Mouse (Mus musculus) spleen, postnatal 10 days (tissue): ENCODE data around the gene Grid2ip.

ENCODE experiments used
- DNase-seq, 2 experiments: peaks; one replicate each; pipeline ENCODE4 v3.0.0; 2021 to 2022; ENCODE audit warnings: low spot score in 2 of 2

The Grid2ip gene

GRCm38 (mm10) chr5:143410841-143411395 is 53.8 kb downstream of the Grid2ip start:
- DNase-seq = no peak

GRCm38 (mm10) chr5:143421484-143421883 is 64.3 kb downstream of the Grid2ip start:
- DNase-seq = no peak

GRCm38 (mm10) chr5:143422990-143423389 is 65.9 kb downstream of the Grid2ip start:
- no peak for DNase-seq

DNA sequence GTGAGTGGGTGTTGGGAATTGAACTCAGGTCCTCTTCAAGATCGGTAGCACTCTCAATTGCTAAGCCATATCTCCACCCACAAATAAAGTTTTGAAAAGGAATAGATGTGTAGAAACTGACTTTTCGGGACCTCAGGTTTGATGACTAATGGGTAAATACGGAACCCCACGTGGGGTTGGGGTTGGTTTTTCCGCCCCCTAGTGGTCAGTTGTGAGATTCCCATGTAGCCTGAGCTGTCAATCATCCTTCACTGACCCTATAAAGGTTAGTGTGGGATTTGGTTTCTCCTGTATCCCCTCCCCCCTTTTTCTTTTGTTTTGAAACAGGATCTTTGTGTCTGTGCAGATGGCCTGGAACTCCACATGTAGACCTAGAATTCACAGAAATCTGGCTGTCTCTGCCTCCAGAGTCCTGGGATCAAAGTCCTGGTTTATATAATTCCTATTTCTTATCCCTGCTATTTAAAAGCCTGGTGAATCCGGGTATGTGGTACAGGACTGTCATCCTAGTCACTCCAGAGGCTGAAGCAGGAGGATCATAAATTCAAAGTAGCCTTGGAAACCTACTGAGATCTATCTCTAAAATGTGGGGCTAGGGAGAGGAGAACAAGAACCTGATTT is 66.9 kb downstream of the Grid2ip start:
- DNase-seq = peak; percentile 40 to 79

GRCm38 (mm10) chr5:143434421-143434820 is 77.3 kb downstream of the Grid2ip start:
- DNase-seq = peak; percentile 69 to 86

DNA sequence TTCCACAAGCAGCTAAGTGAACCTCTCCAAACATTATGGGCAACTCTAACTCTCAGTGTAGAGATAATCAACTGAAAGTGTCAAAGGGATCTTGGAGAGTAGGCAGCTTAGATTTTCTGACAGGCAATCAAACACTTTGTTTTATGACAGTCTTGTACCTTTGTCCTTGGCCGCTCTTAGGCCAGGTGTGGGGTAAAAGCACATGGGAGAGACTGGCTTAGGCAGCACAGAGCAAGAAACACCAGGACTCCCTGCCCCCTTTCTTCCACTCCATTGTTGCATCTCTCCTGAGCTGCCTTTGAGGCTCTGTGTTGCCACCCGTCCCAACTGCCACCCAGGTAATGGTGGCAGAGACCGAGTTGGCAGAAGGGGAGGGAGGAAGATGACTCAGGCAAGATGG is 84.2 kb downstream of the Grid2ip start:
- peak in 1 of 2 experiments; percentile 5 for DNase-seq

DNA sequence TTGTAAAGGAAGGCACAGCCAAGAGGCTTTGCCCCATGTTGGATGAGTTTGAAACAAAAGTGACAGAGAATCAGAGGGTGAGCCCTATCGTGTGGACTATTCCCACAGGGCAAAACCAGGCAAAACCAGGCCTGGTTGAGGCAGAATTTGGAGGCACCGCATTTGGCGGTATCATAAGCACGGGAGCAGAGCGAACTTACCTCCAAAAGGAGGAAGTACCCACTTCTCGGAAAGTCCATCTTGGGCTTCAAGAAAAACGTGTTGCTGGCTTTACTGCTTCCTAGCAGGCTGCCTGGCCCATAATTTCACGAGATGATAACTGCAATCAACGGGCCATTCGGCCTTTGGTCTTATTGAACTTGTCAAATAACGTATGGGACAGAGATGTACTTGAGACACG is 84.6 kb downstream of the Grid2ip start:
- peak in 1 of 2 experiments; percentile 5 for DNase-seq
